In the genomic region with DNA sequence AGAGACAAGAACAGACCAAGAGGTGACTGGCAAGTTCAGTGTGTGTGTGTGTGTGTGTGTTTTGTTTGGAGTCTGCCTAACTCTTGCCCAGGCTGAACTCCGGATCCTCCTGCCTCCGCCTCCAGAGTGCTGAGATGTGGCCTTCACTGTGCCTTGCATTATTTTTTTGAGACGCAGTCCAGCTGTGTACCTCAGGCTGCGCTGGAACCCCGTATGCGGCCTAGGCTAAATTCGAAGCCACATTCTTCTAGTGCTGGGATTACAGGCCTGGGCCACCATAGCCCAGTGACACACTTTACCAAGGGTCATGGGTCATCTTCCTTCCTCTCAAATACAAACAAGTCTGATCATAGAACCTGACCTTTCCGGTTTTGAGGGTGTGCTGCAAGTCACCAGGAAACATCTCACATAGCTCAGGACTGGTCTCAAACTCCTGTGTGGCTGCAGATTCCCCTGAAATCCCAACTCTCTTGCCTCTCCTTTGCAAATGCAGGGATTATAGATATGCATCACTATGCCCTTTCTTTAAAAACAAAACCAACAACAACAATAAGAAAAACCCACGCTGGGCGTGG, we compare ENCODE assay signal across 8 mouse cellular contexts. TPM values are rescaled to one million over a fixed set of nuclear protein-coding genes. Genes with fewer than 3 reads are reported as not detected.
A peak's percentile ranks its signal among the peaks of the same experiment; 100 is the strongest.
DNase-seq lines count a peak whose midpoint lies in the region; ATAC-seq and TF ChIP-seq lines count a peak whose summit lies in the region.

No protein-coding gene starts in this region.

- peak overlapping the region; percentile 83 for H3K4me2 ChIP-seq in hindbrain, embryonic 12.5 days (replicated peaks)
- peak overlapping the region; percentile 91 for H3K4me2 ChIP-seq in midbrain, embryonic 12.5 days (replicated peaks)

- ATAC-seq in hindbrain, embryonic 12.5 days (ENCODE audit: low FRiP score) = no peak
- no peak for ATAC-seq in midbrain, embryonic 12.5 days (ENCODE audit: low FRiP score, low read depth)

- peaks cover 4% of the 10 kb centered on the region; the same call in 1 of the 2 replicates for H3K4me1 ChIP-seq in kidney, adult 2 months (ENCODE audit: control insufficient read depth, insufficient read depth, low read length)
- H3K4me1 ChIP-seq in hindbrain, embryonic 12.5 days = peaks cover 6% of the 10 kb centered on the region
- peaks cover 13% of the 10 kb centered on the region for H3K4me1 ChIP-seq in midbrain, embryonic 12.5 days

- no peaks in the 10 kb centered on the region for H3K9me3 ChIP-seq in hindbrain, embryonic 12.5 days (replicated peaks)
- H3K9me3 ChIP-seq in midbrain, embryonic 12.5 days = no peaks in the 10 kb centered on the region

- TF ChIP-seq CTCF in kidney, adult 2 months (conservative IDR thresholded peaks at IDR 0.05; ENCODE audit: insufficient read depth, insufficient read length, low read depth, low read length) = no peak

- H3K27me3 ChIP-seq in kidney, adult 2 months (replicated peaks; ENCODE audit: control insufficient read depth, insufficient read depth, low read length) = no peaks in the 10 kb centered on the region
- no peaks in the 10 kb centered on the region for H3K27me3 ChIP-seq in hindbrain, embryonic 12.5 days
- no peaks in the 10 kb centered on the region for H3K27me3 ChIP-seq in midbrain, embryonic 12.5 days

- H3K27ac ChIP-seq in kidney, adult 2 months (ENCODE audit: insufficient read depth, low read depth, low read length) = peak overlapping the region; percentile 85; the same call in 1 of the 2 replicates
- no peak overlapping the region for H3K27ac ChIP-seq in hindbrain, embryonic 12.5 days
- peak overlapping the region; percentile 73 for H3K27ac ChIP-seq in midbrain, embryonic 12.5 days (replicated peaks)

- peak overlapping the region; percentile 95 for H3K4me3 ChIP-seq in kidney, adult 2 months (ENCODE audit: insufficient read depth, low read depth, low read length)
- H3K4me3 ChIP-seq in hindbrain, embryonic 12.5 days = peak overlapping the region; percentile 72
- H3K4me3 ChIP-seq in midbrain, embryonic 12.5 days = peak overlapping the region; percentile 93

- H3K36me3 ChIP-seq in kidney, adult 2 months (ENCODE audit: control insufficient read depth, insufficient read depth, low read length) = peaks cover 2% of the 10 kb centered on the region; the same call in 1 of the 2 replicates
- peaks cover 39% of the 10 kb centered on the region for H3K36me3 ChIP-seq in hindbrain, embryonic 12.5 days
- peaks cover 43% of the 10 kb centered on the region for H3K36me3 ChIP-seq in midbrain, embryonic 12.5 days

- peak overlapping the region; percentile 84 for H3K9ac ChIP-seq in hindbrain, embryonic 12.5 days
- peak overlapping the region; percentile 94 for H3K9ac ChIP-seq in midbrain, embryonic 12.5 days (replicated peaks)

- peak; percentile 23 for DNase-seq in kidney, adult 2 months
- no peak for DNase-seq in kidney, adult 9 months
- DNase-seq in ZHBTc4 (ENCODE audit: low read depth, low spot score) = peak; percentile 69
- DNase-seq in gastrocnemius, adult 8-10 months (ENCODE audit: low spot score in 2 of 2) = no peak
- DNase-seq in spleen, postnatal 10 days (ENCODE audit: low spot score in 2 of 2) = no peak
- no peak for DNase-seq in layer of hippocampus, postnatal 14 days (ENCODE audit: low spot score in 2 of 2)

- 46% methylated on average over 10 of the region's 10 CpGs for WGBS in kidney, adult 2 months
- WGBS in hindbrain, embryonic 12.5 days = 77% methylated on average over 10 of the region's 10 CpGs
- WGBS in midbrain, embryonic 12.5 days = 75% methylated on average over 10 of the region's 10 CpGs

- no peak for TF ChIP-seq POLR2A in kidney, adult 2 months (IDR thresholded peaks at IDR 0.05; ENCODE audit: low read depth, low read length)

RNA-seq across cellular contexts. Expression of gene Ubxn1, which starts 1.1 kb away (rescaled TPM):
- polyA plus RNA-seq in kidney, adult 2 months (2012; rRNA removed) = 121 and 133 TPM in 2 replicates
- 166 and 175 TPM in 2 replicates for polyA plus RNA-seq in hindbrain, embryonic 12.5 days (2016; fragmentation: Nextera tagmentation; extraction: Ambion mirVana)
- 172 and 175 TPM in 2 replicates for polyA plus RNA-seq in midbrain, embryonic 12.5 days (2016; fragmentation: Nextera tagmentation; extraction: Ambion mirVana)
- total RNA-seq in gastrocnemius, adult 8-10 months (2022) = 100 to 1,000 TPM; 207 to 248 (median 231) TPM
- total RNA-seq in layer of hippocampus, postnatal 14 days (2021) = 100 to 1,000 TPM in 1 of 2 experiments, 10 to 100 TPM in 1; 95.4 to 101 TPM

RNA-seq across cellular contexts. Expression of gene Uqcc3, which starts 8.4 kb away (rescaled TPM):
- polyA plus RNA-seq in kidney, adult 2 months (2012; rRNA removed) = 49.4 and 74.7 TPM in 2 replicates
- 62.1 and 64.7 TPM in 2 replicates for polyA plus RNA-seq in hindbrain, embryonic 12.5 days (2016; fragmentation: Nextera tagmentation; extraction: Ambion mirVana)
- polyA plus RNA-seq in midbrain, embryonic 12.5 days (2016; fragmentation: Nextera tagmentation; extraction: Ambion mirVana) = 59.6 and 63.5 TPM in 2 replicates
- 10 to 100 TPM; 58.7 to 74.6 (median 65.3) TPM for total RNA-seq in gastrocnemius, adult 8-10 months (2022)
- total RNA-seq in layer of hippocampus, postnatal 14 days (2021) = 10 to 100 TPM; 35.2 to 35.6 TPM

RNA-seq across cellular contexts. Expression of gene Lbhd1, which starts 11.2 kb away (rescaled TPM):
- polyA plus RNA-seq in kidney, adult 2 months (2012; rRNA removed) = 1.6 and 2.2 TPM in 2 replicates
- 69.0 and 69.5 TPM in 2 replicates for polyA plus RNA-seq in hindbrain, embryonic 12.5 days (2016; fragmentation: Nextera tagmentation; extraction: Ambion mirVana)
- 92.7 and 97.2 TPM in 2 replicates for polyA plus RNA-seq in midbrain, embryonic 12.5 days (2016; fragmentation: Nextera tagmentation; extraction: Ambion mirVana)
- total RNA-seq in gastrocnemius, adult 8-10 months (2022) = 1 to 10 TPM in 2 of 4 experiments, under 1 TPM in 2; 0.54 to 7.3 (median 1.7) TPM
- 1 to 10 TPM; 5.4 to 7.0 TPM for total RNA-seq in layer of hippocampus, postnatal 14 days (2021)

RNA-seq across cellular contexts. Expression of gene Gm49403, which starts 11.4 kb away (rescaled TPM):
- polyA plus RNA-seq in kidney, adult 2 months (2012; rRNA removed) = not detected in 2 replicates
- polyA plus RNA-seq in hindbrain, embryonic 12.5 days (2016; fragmentation: Nextera tagmentation; extraction: Ambion mirVana) = not detected in 2 replicates
- not detected in 2 replicates for polyA plus RNA-seq in midbrain, embryonic 12.5 days (2016; fragmentation: Nextera tagmentation; extraction: Ambion mirVana)
- not detected for total RNA-seq in gastrocnemius, adult 8-10 months (2022)
- total RNA-seq in layer of hippocampus, postnatal 14 days (2021) = not detected

RNA-seq across cellular contexts. Expression of gene 1810009A15Rik, which starts 16.3 kb away (rescaled TPM):
- 21.7 and 23.9 TPM in 2 replicates for polyA plus RNA-seq in kidney, adult 2 months (2012; rRNA removed)
- 74.3 and 87.4 TPM in 2 replicates for polyA plus RNA-seq in hindbrain, embryonic 12.5 days (2016; fragmentation: Nextera tagmentation; extraction: Ambion mirVana)
- 81.0 and 87.1 TPM in 2 replicates for polyA plus RNA-seq in midbrain, embryonic 12.5 days (2016; fragmentation: Nextera tagmentation; extraction: Ambion mirVana)
- 10 to 100 TPM; 13.8 to 16.3 (median 15.9) TPM for total RNA-seq in gastrocnemius, adult 8-10 months (2022)
- 10 to 100 TPM; 24.4 to 26.1 TPM for total RNA-seq in layer of hippocampus, postnatal 14 days (2021)

Comparison
In these comparisons a context has a peak if more than half of its experiments do, and no peak if none do; other contexts are left out.
1. DNase-seq: peak in kidney, adult 2 months (single experiment) and ZHBTc4 (single experiment); none in kidney, adult 9 months (single experiment), gastrocnemius, adult 8-10 months (0 of 2), spleen, postnatal 10 days (0 of 2) and layer of hippocampus, postnatal 14 days (0 of 2).
2. RNA of gene Lbhd1, which starts 11.2 kb away (polyA plus RNA-seq): 92.7 to 97.2 TPM in midbrain, embryonic 12.5 days and 69.0 to 69.5 TPM in hindbrain, embryonic 12.5 days; 1.6 to 2.2 TPM in kidney, adult 2 months; every median in the first group is over 10 times any median in the second.
3. Peak in every context shown above with its lines, with median percentiles within 50 percentile points of each other: H3K4me3 ChIP-seq.